Mouse (Mus musculus) MEL (cell line): ENCODE data around the gene Cps1. TPM values are rescaled to one million over a fixed set of nuclear protein-coding genes. Genes with fewer than 3 reads are reported as not detected.

ENCODE experiments used
- DNase-seq: peaks from one replicate; pipeline ENCODE4 v3.0.0; 2011; ENCODE audit warnings: low read depth, low spot score
- H3K27ac ChIP-seq: 2 replicates; pipeline ENCODE4 v1.5.1; 2012; ENCODE audit warnings: low read depth, mild to moderate bottlenecking, control low read depth, low read length, moderate library complexity; ENCODE audit not compliant: control insufficient read depth
- H3K27me3 ChIP-seq, 2 experiments: fragments of 150-350 bp in 1 of 2; sonication (generic) in 1 of 2; 2 replicates each; pipeline ENCODE4 v1.6.1; 2012; ENCODE audit warnings: low read length in 2 of 2, mild to moderate bottlenecking in 2 of 2, improper control_type of control experiment in 1 of 2, moderate library complexity in 1 of 2; ENCODE audit not compliant: insufficient read depth in 2 of 2, control insufficient read depth in 1 of 2
- H3K36me3 ChIP-seq, 2 experiments: 2 replicates each; pipeline ENCODE4 v1.6.1; 2012 to 2014; ENCODE audit warnings: low read length in 2 of 2, improper control_type of control experiment in 1 of 2, inconsistent platforms in 1 of 2, mild to moderate bottlenecking in 1 of 2; ENCODE audit not compliant: insufficient read depth in 2 of 2, control insufficient read depth in 1 of 2
- H3K4me1 ChIP-seq, 2 experiments: fragments of 150-350 bp in 1 of 2; sonication (generic) in 1 of 2; 2 replicates each; pipeline ENCODE4 v1.6.1; 2012; ENCODE audit warnings: low read length in 2 of 2, improper control_type of control experiment in 1 of 2, mild to moderate bottlenecking in 1 of 2; ENCODE audit not compliant: insufficient read depth in 2 of 2, control insufficient read depth in 1 of 2
- H3K4me3 ChIP-seq, 2 experiments: fragments of 150-350 bp in 1 of 2; sonication (generic) in 1 of 2; 2 replicates each; pipeline ENCODE4 v1.5.1; 2012; ENCODE audit warnings: low read depth in 2 of 2, low read length in 2 of 2, mild to moderate bottlenecking in 2 of 2, moderate library complexity in 2 of 2, control low read depth in 1 of 2, improper control_type of control experiment in 1 of 2; ENCODE audit not compliant: control insufficient read depth in 1 of 2, insufficient read depth in 1 of 2
- H3K79me2 ChIP-seq: 2 replicates; pipeline ENCODE4 v1.6.1; 2012; ENCODE audit warnings: mild to moderate bottlenecking, low read length, moderate library complexity; ENCODE audit not compliant: control insufficient read depth, poor library complexity, insufficient read depth
- H3K9ac ChIP-seq: 2 replicates; pipeline ENCODE4 v1.6.1; 2012; ENCODE audit warnings: low read depth, mild to moderate bottlenecking, control low read depth, low read length, moderate library complexity; ENCODE audit not compliant: control insufficient read depth, poor library complexity, severe bottlenecking
- H3K9me3 ChIP-seq: fragments of 150-350 bp; sonication (generic); replicated peaks from 2 replicates; pipeline ENCODE4 v1.6.1; 2012; ENCODE audit warnings: mild to moderate bottlenecking, low read length, improper control_type of control experiment, moderate library complexity; ENCODE audit not compliant: insufficient read depth
- BHLHE40 ChIP-seq: IDR thresholded peaks from 2 replicates; pipeline ENCODE4 v1.6.1; 2012; ENCODE audit warnings: low read depth, mild to moderate bottlenecking, inconsistent platforms, low read length, improper control_type of control experiment, borderline replicate concordance
- CHD2 ChIP-seq: IDR thresholded peaks from 2 replicates; pipeline ENCODE4 v1.6.1; 2011; ENCODE audit warnings: low read length, improper control_type of control experiment
- CTCF ChIP-seq, 3 experiments: IDR thresholded peaks in 2 of 3; conservative IDR thresholded peaks in 1 of 3; 2 replicates each; pipeline ENCODE4 v1.5.1; 2011 to 2012; ENCODE audit warnings: low read length in 3 of 3, low read depth in 2 of 3, mild to moderate bottlenecking in 2 of 3, improper control_type of control experiment in 1 of 3, inconsistent platforms in 1 of 3, mixed read lengths in 1 of 3, moderate library complexity in 1 of 3; ENCODE audit not compliant: control insufficient read depth in 1 of 3, insufficient read depth in 1 of 3, poor library complexity in 1 of 3, severe bottlenecking in 1 of 3
- E2F4 ChIP-seq: IDR thresholded peaks from 2 replicates; pipeline ENCODE4 v1.6.1; 2011; ENCODE audit warnings: low read depth, low read length, improper control_type of control experiment, borderline replicate concordance
- ELF1 ChIP-seq: IDR thresholded peaks from 2 replicates; pipeline ENCODE4 v1.6.1; 2014; ENCODE audit warnings: low read depth, mild to moderate bottlenecking, inconsistent platforms, low read length, improper control_type of control experiment, moderate library complexity
- EP300 ChIP-seq, 2 experiments: IDR thresholded peaks; 2 replicates each; pipeline ENCODE4 v1.6.1; 2011; ENCODE audit warnings: improper control_type of control experiment in 2 of 2, low read length in 2 of 2, low read depth in 1 of 2, mild to moderate bottlenecking in 1 of 2
- ETS1 ChIP-seq: IDR thresholded peaks from 2 replicates; pipeline ENCODE4 v1.6.1; 2012; ENCODE audit warnings: low read depth, mild to moderate bottlenecking, inconsistent platforms, low read length, improper control_type of control experiment, moderate library complexity
- GABPA ChIP-seq: IDR thresholded peaks from 2 replicates; pipeline ENCODE4 v1.6.1; 2012; ENCODE audit warnings: low read depth, mild to moderate bottlenecking, inconsistent platforms, low read length, improper control_type of control experiment, moderate library complexity
- GATA1 ChIP-seq: IDR thresholded peaks from 2 replicates; pipeline ENCODE4 v1.6.1; 2011; ENCODE audit warnings: low read depth, low read length, improper control_type of control experiment
- HCFC1 ChIP-seq: IDR thresholded peaks from 2 replicates; pipeline ENCODE4 v1.6.1; 2012; ENCODE audit warnings: low read depth, mild to moderate bottlenecking, inconsistent platforms, low read length, improper control_type of control experiment, moderate library complexity
- JUND ChIP-seq: IDR thresholded peaks from 2 replicates; pipeline ENCODE4 v1.6.1; 2011; ENCODE audit warnings: low read depth, mild to moderate bottlenecking, improper control_type of control experiment, low read length
- KAT2A ChIP-seq: conservative IDR thresholded peaks from 2 replicates; pipeline ENCODE4 v1.6.1; 2012; ENCODE audit warnings: low read depth, low read length, improper control_type of control experiment, inconsistent platforms
- MAFK ChIP-seq: IDR thresholded peaks from 2 replicates; pipeline ENCODE4 v1.6.1; 2011; ENCODE audit warnings: low read depth, mild to moderate bottlenecking, low read length, improper control_type of control experiment, borderline replicate concordance
- MAZ ChIP-seq: IDR thresholded peaks from 2 replicates; pipeline ENCODE4 v1.6.1; 2012; ENCODE audit warnings: low read depth, mild to moderate bottlenecking, inconsistent platforms, low read length, improper control_type of control experiment
- MXI1 ChIP-seq: IDR thresholded peaks from 2 replicates; pipeline ENCODE4 v1.6.1; 2011; ENCODE audit warnings: mild to moderate bottlenecking, low read depth, low read length, improper control_type of control experiment
- NELFE ChIP-seq: IDR thresholded peaks from 2 replicates; pipeline ENCODE4 v1.6.1; 2011; ENCODE audit warnings: low read depth, low read length, improper control_type of control experiment
- NRF1 ChIP-seq: IDR thresholded peaks from 2 replicates; pipeline ENCODE4 v1.6.1; 2014; ENCODE audit warnings: low read depth, mild to moderate bottlenecking, inconsistent platforms, low read length, improper control_type of control experiment, moderate library complexity; ENCODE audit not compliant: poor library complexity, insufficient read depth, severe bottlenecking
- POLR2A ChIP-seq, 2 experiments: IDR thresholded peaks; 2 replicates each; pipeline ENCODE4 v1.6.1; 2011 to 2012; ENCODE audit warnings: low read length in 2 of 2, mild to moderate bottlenecking in 2 of 2, control low read depth in 1 of 2, improper control_type of control experiment in 1 of 2, low read depth in 1 of 2, moderate library complexity in 1 of 2; ENCODE audit not compliant: control insufficient read depth in 1 of 2, insufficient read depth in 1 of 2, poor library complexity in 1 of 2
- POLR2AphosphoS5 ChIP-seq: IDR thresholded peaks from 2 replicates; pipeline ENCODE4 v1.6.1; 2012; ENCODE audit warnings: low read depth, borderline replicate concordance, mild to moderate bottlenecking, inconsistent platforms, low read length, moderate library complexity, mixed read lengths
- RAD21 ChIP-seq: IDR thresholded peaks from 2 replicates; pipeline ENCODE4 v1.6.1; 2011; ENCODE audit warnings: mild to moderate bottlenecking, low read depth, low read length, improper control_type of control experiment
- SIN3A ChIP-seq: IDR thresholded peaks from 2 replicates; pipeline ENCODE4 v1.6.1; 2012; ENCODE audit warnings: low read length, improper control_type of control experiment, inconsistent platforms
- SMC3 ChIP-seq: IDR thresholded peaks from 2 replicates; pipeline ENCODE4 v1.6.1; 2011; ENCODE audit warnings: low read depth, low read length, improper control_type of control experiment
- TAL1 ChIP-seq: IDR thresholded peaks from 2 replicates; pipeline ENCODE4 v1.6.1; 2012; ENCODE audit warnings: mild to moderate bottlenecking, inconsistent platforms, low read length, moderate library complexity, mixed read lengths
- ZC3H11A ChIP-seq: IDR thresholded peaks from 2 replicates; pipeline ENCODE4 v1.6.1; 2012; ENCODE audit warnings: low read depth, mild to moderate bottlenecking, inconsistent platforms, low read length, improper control_type of control experiment
- ZMIZ1 ChIP-seq: IDR thresholded peaks from 2 replicates; pipeline ENCODE4 v1.6.1; 2012; ENCODE audit warnings: low read depth, mild to moderate bottlenecking, inconsistent platforms, low read length, improper control_type of control experiment, moderate library complexity
- ZNF384 ChIP-seq: IDR thresholded peaks from 2 replicates; pipeline ENCODE4 v1.6.1; 2012; ENCODE audit warnings: low read depth, mild to moderate bottlenecking, inconsistent platforms, low read length, improper control_type of control experiment
- polyA plus RNA-seq, 2 experiments: library from polyadenylated mRNA; stranded (reverse) in 1 of 2; unstranded in 1 of 2; fragments of >175 nt in 1 of 2; fragments of >200 nt in 1 of 2; gene quantifications; 2 replicates each; pipeline versions ENCODE4 v1.2.1 to v1.2.4; 2012; ENCODE audit warnings: low replicate concordance in 2 of 2, low read depth in 1 of 2; ENCODE audit not compliant: insufficient read length in 2 of 2, insufficient read depth in 1 of 2, missing spikeins in 1 of 2
- total RNA-seq: library from RNA; depleted of rRNA; stranded (reverse); fragments of 300-350 nt; gene quantifications from 2 replicates; pipeline ENCODE4 v1.2.3, GENCODE M21; 2012

Cps1 gene
- total and polyA plus RNA-seq, 3 experiments: not detected

DNA sequence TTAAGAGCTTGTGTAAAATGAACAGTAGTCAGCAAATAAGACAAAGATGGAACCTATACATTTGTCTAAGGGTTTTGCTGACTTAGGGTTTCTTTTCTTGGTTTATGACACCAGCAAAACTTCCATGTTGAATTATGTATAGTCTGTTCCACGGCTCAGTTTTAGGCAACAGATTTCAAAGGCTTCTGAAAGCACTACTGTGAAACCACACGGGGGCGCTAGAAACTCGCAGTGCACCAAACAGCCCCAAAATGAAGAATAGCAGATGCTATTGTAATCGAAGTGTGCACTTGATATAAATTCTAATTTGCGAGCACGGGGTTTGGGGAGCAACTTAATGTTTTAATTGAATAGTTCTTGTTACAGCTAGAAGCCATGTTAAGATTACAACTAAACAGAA lies 58.3 kb downstream of the Cps1 start:
- Histone ChIP-seq H3K4me1 (no peaks in the 10 kb centered on the region), H3K79me2 (no peaks in the 10 kb centered on the region), H3K27me3 (no peaks in the 10 kb centered on the region; a peak in 1 of 4 replicates), H3K36me3 (no peaks in the 10 kb centered on the region), H3K9ac (no peak overlapping the region), H3K27ac (no peak overlapping the region), H3K4me3 (no peak overlapping the region), H3K9me3 (no peaks in the 10 kb centered on the region)
- TF ChIP-seq ZC3H11A: peak; percentile 58
- TF ChIP-seq EP300 (IDR thresholded peaks at IDR 0.05; ENCODE audit: low read depth in 1 of 2, low read length in 2 of 2): no peak
- no peak for TF ChIP-seq NELFE
- no peak for TF ChIP-seq ZNF384
- TF ChIP-seq GATA1: no peak
- TF ChIP-seq RAD21: peak; percentile 76
- peak; percentile 76 for TF ChIP-seq SMC3
- TF ChIP-seq MAZ: no peak
- TF ChIP-seq CTCF (IDR thresholded peaks at IDR 0.05 in 2 of 3, conservative IDR thresholded peaks at IDR 0.05 in 1 of 3; ENCODE audit: control insufficient read depth in 1 of 3, insufficient read depth in 1 of 3, low read depth in 2 of 3, low read length in 3 of 3, poor library complexity in 1 of 3, severe bottlenecking in 1 of 3): peak; percentile 61 to 79 (median 74)
- no peak for TF ChIP-seq JUND
- DNase-seq: peak; percentile 57

DNA sequence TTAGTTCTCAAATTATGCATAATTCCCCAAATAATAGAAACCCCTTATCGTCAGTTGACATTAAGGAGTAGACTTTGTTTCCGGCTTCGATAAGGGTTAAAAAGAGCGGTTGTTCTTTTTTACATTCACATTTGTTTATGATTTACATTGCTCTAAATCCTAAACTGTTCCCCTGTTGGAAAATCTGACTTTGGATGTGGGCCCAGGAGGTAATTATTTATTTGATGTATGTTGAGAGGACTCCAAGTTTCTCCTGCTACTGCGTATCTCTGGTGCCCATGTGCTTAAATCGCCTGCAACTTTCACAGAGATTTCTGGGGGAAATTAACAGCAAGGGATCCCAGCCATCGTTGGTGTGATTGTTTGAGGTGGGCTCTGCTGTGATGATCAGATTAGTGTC lies 59.4 kb downstream of the Cps1 start:
- Histone ChIP-seq H3K27ac (no peak overlapping the region), H3K27me3 (no peaks in the 10 kb centered on the region; a peak in 1 of 4 replicates), H3K9me3 (no peaks in the 10 kb centered on the region), H3K4me3 (no peak overlapping the region), H3K4me1 (no peaks in the 10 kb centered on the region), H3K79me2 (no peaks in the 10 kb centered on the region), H3K9ac (no peak overlapping the region), H3K36me3 (no peaks in the 10 kb centered on the region)
- TF ChIP-seq ELF1 (no peak), POLR2A (IDR thresholded peaks at IDR 0.05; ENCODE audit: control insufficient read depth in 1 of 2, insufficient read depth in 1 of 2, low read depth in 1 of 2, low read length in 2 of 2, poor library complexity in 1 of 2) (no peak), GATA1 (no peak), KAT2A (no peak), EP300 (IDR thresholded peaks at IDR 0.05; ENCODE audit: low read depth in 1 of 2, low read length in 2 of 2) (no peak), CTCF (IDR thresholded peaks at IDR 0.05 in 2 of 3, conservative IDR thresholded peaks at IDR 0.05 in 1 of 3; ENCODE audit: control insufficient read depth in 1 of 3, insufficient read depth in 1 of 3, low read depth in 2 of 3, low read length in 3 of 3, poor library complexity in 1 of 3, severe bottlenecking in 1 of 3) (no peak), ETS1 (no peak), CHD2 (no peak), NRF1 (no peak)
- no peak for DNase-seq

- Histone ChIP-seq H3K4me1 (no peaks in the 10 kb centered on the region), H3K9ac (no peak overlapping the region), H3K9me3 (no peaks in the 10 kb centered on the region), H3K36me3 (no peaks in the 10 kb centered on the region), H3K4me3 (no peak overlapping the region), H3K27me3 (no peaks in the 10 kb centered on the region; a peak in 1 of 4 replicates), H3K79me2 (no peaks in the 10 kb centered on the region), H3K27ac (no peak overlapping the region)
- no peak for DNase-seq
- no peak for TF ChIP-seq SMC3
- no peak for TF ChIP-seq MAFK
- TF ChIP-seq NELFE: no peak
- no peak for TF ChIP-seq KAT2A
- TF ChIP-seq POLR2AphosphoS5: no peak
- no peak for TF ChIP-seq GABPA
- no peak for TF ChIP-seq ZNF384
- TF ChIP-seq NRF1: no peak
- TF ChIP-seq SIN3A: no peak
- no peak for TF ChIP-seq GATA1
- no peak for TF ChIP-seq MXI1
- no peak for TF ChIP-seq BHLHE40
- no peak for TF ChIP-seq HCFC1
- no peak for TF ChIP-seq ZMIZ1
- no peak for TF ChIP-seq TAL1
- TF ChIP-seq MAZ: no peak
- no peak for TF ChIP-seq E2F4
Measured at GRCm38 (mm10) chr1:67183532-67183931, 60.7 kb downstream of the Cps1 start.
